Mouse (Mus musculus) ES-Bruce4 (cell line): Measurements from ENCODE around the gene Gm10337. TPM values are rescaled to one million over a fixed set of nuclear protein-coding genes. Genes with fewer than 3 reads are reported as not detected.

ENCODE experiments used
- H3K27ac ChIP-seq: 2 replicates; pipeline ENCODE4 v1.5.1; 2012; ENCODE audit warnings: low read length, inconsistent platforms; ENCODE audit not compliant: insufficient read depth
- H3K27me3 ChIP-seq: 2 replicates; pipeline ENCODE4 v1.6.1; 2012; ENCODE audit warnings: mild to moderate bottlenecking, low read length, inconsistent platforms; ENCODE audit not compliant: control insufficient read depth, poor library complexity, insufficient read depth, severe bottlenecking
- H3K36me3 ChIP-seq: 2 replicates; pipeline ENCODE4 v1.6.1; 2012; ENCODE audit warnings: inconsistent platforms, mild to moderate bottlenecking, low read length, moderate library complexity; ENCODE audit not compliant: control insufficient read depth, poor library complexity, insufficient read depth, severe bottlenecking
- H3K4me1 ChIP-seq: one replicate; pipeline ENCODE4 v1.8.1; 2011; ENCODE audit warnings: low read length; ENCODE audit not compliant: control insufficient read depth, insufficient read depth
- H3K4me3 ChIP-seq: 2 replicates; pipeline ENCODE4 v1.5.1; 2011; ENCODE audit warnings: low read depth, mild to moderate bottlenecking, low read length
- H3K9ac ChIP-seq: 2 replicates; pipeline ENCODE4 v1.6.1; 2012; ENCODE audit warnings: low read depth, mild to moderate bottlenecking, inconsistent platforms; ENCODE audit not compliant: poor library complexity, severe bottlenecking
- H3K9me3 ChIP-seq: replicated peaks from 2 replicates; pipeline ENCODE4 v1.6.1; 2012; ENCODE audit warnings: mild to moderate bottlenecking, low read length, inconsistent platforms; ENCODE audit not compliant: control insufficient read depth, poor library complexity, insufficient read depth, severe bottlenecking
- CTCF ChIP-seq: IDR thresholded peaks from one replicate; pipeline ENCODE4 v1.8.1; 2011; ENCODE audit warnings: low read depth, low read length
- EP300 ChIP-seq: IDR thresholded peaks from 2 replicates; pipeline ENCODE4 v1.6.1; 2011; ENCODE audit warnings: low read depth, low read length; ENCODE audit not compliant: insufficient read depth
- POLR2A ChIP-seq: IDR thresholded peaks from one replicate; pipeline ENCODE4 v1.8.1; 2011; ENCODE audit warnings: low read length; ENCODE audit not compliant: insufficient read depth
- polyA plus RNA-seq: library from polyadenylated mRNA; stranded (reverse); fragments of >200 nt; gene quantifications from 2 replicates; pipeline ENCODE4 v1.2.4, GENCODE M21; 2011; ENCODE audit warnings: low read depth; ENCODE audit not compliant: missing spikeins, insufficient read depth, insufficient read length

The Gm10337 gene
- polyA plus RNA-seq, 1 experiment = not detected

- Histone ChIP-seq H3K27ac (peak overlapping the region; percentile 62), H3K9me3 (peaks cover 7% of the 10 kb centered on the region), H3K27me3 (no peaks in the 10 kb centered on the region), H3K4me3 (peak overlapping the region; percentile 90), H3K36me3 (peaks cover 37% of the 10 kb centered on the region), H3K9ac (peak overlapping the region; percentile 96), H3K4me1 (no peaks in the 10 kb centered on the region)
- peak; percentile 32 for TF ChIP-seq CTCF
- TF ChIP-seq EP300 = no peak
These were observed 32.8 kb upstream of the Gm10337 start for GRCm38 (mm10) chr15:102470605-102471294.

DNA sequence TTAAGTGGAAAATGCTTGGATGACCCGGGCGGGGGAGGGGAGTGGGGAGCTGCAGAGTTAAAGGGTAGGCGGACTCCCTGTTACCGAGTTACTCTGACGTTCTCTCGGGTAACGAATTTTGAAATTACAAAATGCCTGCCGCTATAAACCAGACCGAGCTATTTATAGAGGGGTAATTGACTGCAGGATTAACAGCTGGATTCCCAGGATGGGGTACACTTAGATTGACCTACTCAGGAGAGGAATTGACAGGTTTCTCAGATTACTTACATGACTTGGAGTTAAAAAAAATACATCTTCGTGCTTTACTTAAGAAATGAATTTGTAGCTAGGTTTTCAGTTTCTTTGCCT lies 32.3 kb upstream of the Gm10337 start:
- H3K36me3 ChIP-seq = peaks cover 42% of the 10 kb centered on the region
- no peaks in the 10 kb centered on the region for H3K27me3 ChIP-seq
- peak overlapping the region; percentile 90 for H3K4me3 ChIP-seq
- no peaks in the 10 kb centered on the region for H3K4me1 ChIP-seq
- no peak overlapping the region for H3K27ac ChIP-seq
- peak overlapping the region; percentile 96 for H3K9ac ChIP-seq
- H3K9me3 ChIP-seq = peaks cover 7% of the 10 kb centered on the region
- TF ChIP-seq EP300 (no peak), CTCF (no peak), POLR2A (no peak)

DNA sequence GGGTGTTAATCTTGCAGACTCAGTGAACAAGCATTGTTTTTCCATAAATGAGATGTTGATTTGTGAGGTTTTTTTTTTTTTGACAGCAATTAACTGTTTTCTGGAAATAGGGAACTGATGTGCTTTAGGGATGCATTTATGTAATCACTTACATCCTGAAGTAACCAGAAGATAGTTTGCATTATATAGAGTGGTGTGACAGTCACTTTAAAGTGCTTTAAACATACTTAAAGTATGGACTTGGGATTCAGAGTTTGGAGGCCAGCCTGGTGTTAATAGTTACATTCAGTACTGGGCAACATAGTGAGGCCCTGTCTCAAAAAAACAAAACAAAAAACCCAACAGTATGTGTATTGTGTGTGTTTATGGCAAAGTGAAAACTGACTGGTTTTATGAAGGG lies 31.8 kb upstream of the Gm10337 start:
- Histone ChIP-seq H3K27me3 (no peaks in the 10 kb centered on the region), H3K4me3 (peak overlapping the region; percentile 90), H3K36me3 (peaks cover 46% of the 10 kb centered on the region), H3K27ac (no peak overlapping the region), H3K4me1 (no peaks in the 10 kb centered on the region), H3K9ac (peak overlapping the region; percentile 96), H3K9me3 (peaks cover 7% of the 10 kb centered on the region)
- TF ChIP-seq CTCF (no peak), POLR2A (no peak), EP300 (no peak)

DNA sequence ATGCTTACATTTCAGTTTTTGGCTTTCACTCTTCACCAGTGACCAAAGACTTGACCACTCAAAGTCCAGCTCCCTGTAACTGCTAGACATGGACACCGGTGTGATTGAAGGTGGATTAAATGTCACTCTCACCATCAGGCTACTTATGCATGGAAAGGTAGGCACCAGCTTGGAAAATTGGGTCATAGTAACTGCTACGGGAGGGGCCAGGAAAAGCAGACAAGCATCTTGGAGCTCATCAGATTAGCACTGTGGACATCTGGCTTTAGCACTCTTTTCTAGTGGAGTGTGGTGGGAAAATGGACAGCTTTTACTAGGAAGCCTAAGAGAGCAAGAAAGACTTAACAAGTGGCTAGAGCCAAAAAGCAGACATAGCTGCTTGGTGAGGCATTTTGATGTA lies 30.3 kb upstream of the Gm10337 start:
- no peak overlapping the region for H3K27ac ChIP-seq
- H3K9ac ChIP-seq = peak overlapping the region; percentile 14; the same call in 1 of the 2 replicates
- peaks cover 57% of the 10 kb centered on the region for H3K36me3 ChIP-seq
- no peak overlapping the region for H3K4me3 ChIP-seq
- H3K27me3 ChIP-seq = no peaks in the 10 kb centered on the region
- TF ChIP-seq EP300 (no peak), POLR2A (no peak), CTCF (no peak)
- H3K4me1 ChIP-seq = no peaks in the 10 kb centered on the region
- H3K9me3 ChIP-seq = peaks cover 7% of the 10 kb centered on the region

GRCm38 (mm10) chr15:102474520-102474919 lies 29.0 kb upstream of the Gm10337 start:
- H3K27ac ChIP-seq = no peak overlapping the region
- H3K9ac ChIP-seq = no peak overlapping the region
- no peaks in the 10 kb centered on the region for H3K9me3 ChIP-seq
- no peak overlapping the region for H3K4me3 ChIP-seq
- H3K4me1 ChIP-seq = no peaks in the 10 kb centered on the region
- no peaks in the 10 kb centered on the region for H3K27me3 ChIP-seq
- peaks cover 61% of the 10 kb centered on the region for H3K36me3 ChIP-seq
- no peak for TF ChIP-seq CTCF
- no peak for TF ChIP-seq EP300
- no peak for TF ChIP-seq POLR2A

DNA sequence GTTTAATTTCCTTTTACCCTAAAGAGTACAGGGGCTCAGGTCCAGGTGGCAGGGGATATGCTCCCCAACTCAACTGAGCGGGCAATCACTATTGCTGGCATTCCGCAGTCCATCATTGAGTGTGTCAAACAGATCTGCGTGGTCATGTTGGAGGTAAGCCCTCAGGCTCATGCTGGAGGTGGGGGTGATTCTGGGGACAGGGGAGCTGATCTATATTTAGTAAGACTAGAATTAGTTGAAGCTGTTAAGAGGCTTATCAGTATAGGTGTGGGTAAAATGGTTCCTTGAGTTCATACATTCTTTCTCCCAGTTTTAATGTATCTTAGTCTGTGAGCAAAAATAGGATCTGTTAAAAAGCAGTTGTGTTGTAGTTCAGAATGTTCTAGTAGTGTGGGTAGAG lies 20.4 kb upstream of the Gm10337 start:
- Histone ChIP-seq H3K27me3 (no peaks in the 10 kb centered on the region), H3K9me3 (no peaks in the 10 kb centered on the region), H3K4me1 (no peaks in the 10 kb centered on the region), H3K4me3 (no peak overlapping the region), H3K36me3 (peaks cover 86% of the 10 kb centered on the region), H3K9ac (no peak overlapping the region), H3K27ac (no peak overlapping the region)
- no peak for TF ChIP-seq CTCF
- TF ChIP-seq POLR2A = no peak
- no peak for TF ChIP-seq EP300
